Mouse (Mus musculus): ENCODE data around the gene Kcnn1. TPM values are rescaled to one million over a fixed set of nuclear protein-coding genes. Genes with fewer than 3 reads are reported as not detected.

Gene Kcnn1
- polyA plus RNA-seq (2012) = 0.57 and 0.83 TPM in 2 replicates

GRCm38 (mm10) chr8:70862824-70863641 is at the start of gene Kcnn1:
TSS of gene Kcnn1 (minus strand) at chr8:70863258.

GRCm38 (mm10) chr8:70905831-70906736 is 43.0 kb upstream of the Kcnn1 start, which contains the start of gene Map1s:
TSS of gene Map1s (plus strand) at chr8:70905932.

GRCm38 (mm10) chr8:70897021-70897680 is 34.1 kb upstream of the Kcnn1 start, which contains the start of gene Rpl18a:
TSS of gene Rpl18a (minus strand) at chr8:70897412.

GRCm38 (mm10) chr8:70892022-70892895 is 29.2 kb upstream of the Kcnn1 start, which contains the start of gene Slc5a5:
TSS of gene Slc5a5 (minus strand) at chr8:70892757.

GRCm38 (mm10) chr8:70873364-70873985 is 10.4 kb upstream of the Kcnn1 start, which contains the start of gene Ccdc124:
TSS of gene Ccdc124 (minus strand) at chr8:70873935.

GRCm38 (mm10) chr8:70839408-70840351 is 23.4 kb downstream of the Kcnn1 start, which contains the start of gene Arrdc2:
TSS of gene Arrdc2 (minus strand) at chr8:70839720.

GRCm38 (mm10) chr8:70808239-70808638 is 54.8 kb downstream of the Kcnn1 start, which contains the start of gene Il12rb1:
TSS of gene Il12rb1 (plus strand) at chr8:70808449.

GRCm38 (mm10) chr8:70804481-70805206 is 58.4 kb downstream of the Kcnn1 start, which contains the start of gene Mast3:
TSS of gene Mast3 (minus strand) at chr8:70805054.

Other genes with a start within 250 kb of the Kcnn1 start
- 11.8 and 21.0 TPM in 2 replicates for gene Lrrc25, start 247.1 kb downstream of the Kcnn1 start, polyA plus RNA-seq (2012)
- gene Gdf15, start 230.8 kb downstream of the Kcnn1 start, polyA plus RNA-seq (2012) = 13.6 and 15.1 TPM in 2 replicates
- 1.8 and 2.6 TPM in 2 replicates for gene Pgpep1, start 202.9 kb downstream of the Kcnn1 start, polyA plus RNA-seq (2012)
- gene Lsm4, start 190.0 kb downstream of the Kcnn1 start, polyA plus RNA-seq (2012) = 583 and 668 TPM in 2 replicates
- 3,053 and 3,449 TPM in 2 replicates for gene Jund, start 164.3 kb downstream of the Kcnn1 start, polyA plus RNA-seq (2012)
- 0.71 and 1.9 TPM in 2 replicates for gene Iqcn, start 159.8 kb downstream of the Kcnn1 start, polyA plus RNA-seq (2012)
- gene Gm3336, start 144.7 kb downstream of the Kcnn1 start, polyA plus RNA-seq (2012) = 0.15 TPM in 1 of 2 replicates, not detected in the other
- 3.5 and 3.6 TPM in 2 replicates for gene Pde4c, start 139.5 kb downstream of the Kcnn1 start, polyA plus RNA-seq (2012)
- gene Rab3a, start 108.6 kb downstream of the Kcnn1 start, polyA plus RNA-seq (2012) = 7.4 and 8.1 TPM in 2 replicates
- 75.0 and 90.1 TPM in 2 replicates for gene Mpv17l2, start 102.3 kb downstream of the Kcnn1 start, polyA plus RNA-seq (2012)
- gene Pik3r2, start 86.5 kb downstream of the Kcnn1 start, polyA plus RNA-seq (2012) = 69.9 and 78.3 TPM in 2 replicates
- gene Mast3, start 58.2 kb downstream of the Kcnn1 start, polyA plus RNA-seq (2012) = 424 and 485 TPM in 2 replicates
- gene Il12rb1, start 54.8 kb downstream of the Kcnn1 start, polyA plus RNA-seq (2012) = 1.7 and 2.9 TPM in 2 replicates
- 33.6 and 35.8 TPM in 2 replicates for gene Arrdc2, start 23.5 kb downstream of the Kcnn1 start, polyA plus RNA-seq (2012)
- 198 and 237 TPM in 2 replicates for gene Ccdc124, start 10.7 kb upstream of the Kcnn1 start, polyA plus RNA-seq (2012)
- 0.14 and 0.16 TPM in 2 replicates for gene Slc5a5, start 29.5 kb upstream of the Kcnn1 start, polyA plus RNA-seq (2012)
- gene Rpl18a, start 34.2 kb upstream of the Kcnn1 start, polyA plus RNA-seq (2012) = 5,488 and 6,564 TPM in 2 replicates
- 112 and 120 TPM in 2 replicates for gene Map1s, start 42.7 kb upstream of the Kcnn1 start, polyA plus RNA-seq (2012)